Mouse (Mus musculus): ENCODE data around the gene Ubn2. TPM values are rescaled to one million over a fixed set of nuclear protein-coding genes. Genes with fewer than 3 reads are reported as not detected.
"Not testable (repeated sequence)": the region's sequence is repeated elsewhere in the genome, so short reads cannot be mapped to it uniquely, and the experiment has no call there.

The Ubn2 gene
- polyA plus RNA-seq, 1 experiment from 2014 or later: 12.7 TPM

DNA sequence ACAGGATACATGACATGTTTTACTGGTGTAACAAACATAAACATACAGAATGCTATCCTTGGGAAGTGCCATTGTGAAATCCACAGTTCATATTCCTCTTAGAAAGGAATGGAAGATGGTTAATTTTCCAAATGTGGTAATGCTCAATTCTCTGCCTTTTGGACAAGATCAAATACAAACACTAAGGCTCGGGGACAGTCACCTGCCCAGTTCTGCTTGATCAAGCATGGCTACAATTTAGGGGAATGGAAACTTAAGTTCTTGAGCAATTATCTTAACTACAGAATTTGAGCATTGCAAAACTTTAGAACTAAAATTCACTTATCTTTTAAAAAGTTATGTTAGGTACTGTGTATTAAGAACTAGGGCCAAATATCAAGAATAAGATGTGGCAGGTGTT, 102.0 kb downstream of the Ubn2 start:
- peak overlapping the region; percentile 98 for H3K4me3 ChIP-seq
- H3K36me3 ChIP-seq: peaks cover 7% of the 10 kb centered on the region; the same call in 1 of the 2 replicates
- peak overlapping the region; percentile 69 for H3K4me2 ChIP-seq
- 0 out of 2 replicates have a peak overlapping the region, but pooled peaks have one; percentile 95 for H3K27ac ChIP-seq
- no peak overlapping the region for H3K9ac ChIP-seq
- H3K4me1 ChIP-seq: peaks cover 14% of the 10 kb centered on the region; the same call in 1 of the 2 replicates
- no peak for ATAC-seq (ENCODE audit: borderline replicate concordance, extremely low read depth, low FRiP score, low TSS enrichment)
- H3K27me3 ChIP-seq: no peaks in the 10 kb centered on the region
- WGBS: 73% methylated on average over 1 of the region's 1 CpGs
- no peaks in the 10 kb centered on the region for H3K9me3 ChIP-seq

DNA sequence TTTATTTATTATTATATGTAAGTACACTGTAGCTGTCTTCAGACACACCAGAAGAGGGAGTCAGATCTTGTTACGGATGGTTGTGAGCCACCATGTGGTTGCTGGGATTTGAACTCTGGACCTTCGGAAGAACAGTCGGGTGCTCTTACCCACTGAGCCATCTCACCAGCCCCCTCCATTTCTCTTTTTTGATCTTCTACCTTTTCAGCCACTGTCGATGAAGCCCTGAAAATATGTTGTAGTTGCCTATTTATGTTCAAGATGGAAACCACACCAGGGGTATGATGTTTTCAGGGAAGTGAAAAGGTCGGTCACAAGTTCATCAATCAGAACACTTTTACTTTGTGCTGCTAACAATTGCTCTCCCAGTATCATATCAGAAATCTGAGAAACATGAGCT, 110.4 kb downstream of the Ubn2 start:
- not testable (repeated sequence) for ATAC-seq (ENCODE audit: borderline replicate concordance, extremely low read depth, low FRiP score, low TSS enrichment); H3K4me1 ChIP-seq; H3K4me3 ChIP-seq; H3K36me3 ChIP-seq; H3K9me3 ChIP-seq; H3K27me3 ChIP-seq; H3K27ac ChIP-seq; H3K4me2 ChIP-seq; H3K9ac ChIP-seq
- WGBS: 89% methylated on average over 5 of the region's 5 CpGs

DNA sequence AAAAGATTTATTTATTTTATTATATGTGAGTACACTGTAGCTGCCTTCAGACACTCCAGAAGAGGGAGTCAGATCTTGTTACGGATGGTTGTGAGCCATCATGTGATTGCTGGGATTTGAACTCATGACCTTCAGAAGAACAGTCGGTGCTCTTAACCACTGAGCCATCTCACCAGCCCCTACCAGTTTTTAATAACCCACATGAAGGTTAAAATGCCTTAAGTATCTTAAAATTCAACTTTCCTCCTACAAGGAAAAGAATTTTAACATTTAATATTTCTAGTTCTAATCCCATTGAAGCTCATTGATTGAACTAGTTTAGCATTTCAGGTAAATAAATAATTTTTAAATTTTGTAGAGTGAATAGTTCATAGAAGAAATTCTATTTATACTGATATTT, 113.3 kb downstream of the Ubn2 start:
- not testable (repeated sequence) for H3K4me1 ChIP-seq; H3K36me3 ChIP-seq; H3K9ac ChIP-seq; H3K27ac ChIP-seq; H3K4me3 ChIP-seq; H3K4me2 ChIP-seq; ATAC-seq (ENCODE audit: borderline replicate concordance, extremely low read depth, low FRiP score, low TSS enrichment); H3K27me3 ChIP-seq; H3K9me3 ChIP-seq
- WGBS: 81% methylated on average over 2 of the region's 2 CpGs

DNA sequence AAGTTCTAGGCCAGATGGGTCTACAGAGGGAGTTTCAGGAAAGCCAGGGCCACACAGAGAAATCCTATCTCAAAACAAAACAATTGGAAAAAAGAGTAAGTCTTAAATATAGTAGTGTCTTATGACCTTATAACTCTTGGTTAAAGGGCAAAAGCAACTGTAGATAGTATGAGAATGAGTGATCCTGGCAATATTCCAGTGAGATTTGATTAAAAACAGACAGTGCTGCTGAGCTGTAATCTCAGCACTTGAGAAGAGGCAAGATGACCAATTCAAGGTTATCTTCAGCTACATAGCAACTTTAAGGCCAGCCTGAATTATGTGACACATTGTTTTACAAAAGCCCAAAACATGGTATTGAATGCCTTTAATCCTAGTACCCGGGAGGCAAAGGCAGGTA, 114.0 kb downstream of the Ubn2 start:
- Histone ChIP-seq H3K36me3 (no peaks in the 10 kb centered on the region), H3K4me1 (peaks cover 7% of the 10 kb centered on the region), H3K4me3 (no peak overlapping the region), H3K4me2 (no peak overlapping the region), H3K9ac (no peak overlapping the region), H3K27ac (no peak overlapping the region), H3K9me3 (no peaks in the 10 kb centered on the region), H3K27me3 (no peaks in the 10 kb centered on the region)
- WGBS: 84% methylated on average over 1 of the region's 1 CpGs
- no peak for ATAC-seq (ENCODE audit: borderline replicate concordance, extremely low read depth, low FRiP score, low TSS enrichment)

DNA sequence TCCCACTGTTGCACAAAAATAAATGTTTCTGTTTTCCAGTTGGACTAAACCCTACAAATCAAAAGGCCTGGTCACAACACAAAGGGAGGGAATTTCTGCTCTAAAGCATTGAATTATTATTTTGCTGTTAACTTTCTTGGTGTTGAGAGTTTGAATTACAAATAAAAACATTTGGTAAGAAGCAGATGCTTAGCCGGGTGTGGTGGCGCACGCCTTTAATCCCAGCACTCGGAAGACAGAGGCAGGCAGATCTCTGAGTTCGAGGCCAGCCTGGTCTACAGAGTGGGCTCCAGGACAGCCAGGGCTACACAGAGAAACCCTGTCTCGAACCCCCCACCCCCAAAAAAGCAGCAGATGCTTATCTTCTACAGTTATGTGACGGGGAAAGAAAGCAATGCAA, 114.8 kb downstream of the Ubn2 start:
- H3K4me2 ChIP-seq; H3K36me3 ChIP-seq; H3K9ac ChIP-seq; H3K27ac ChIP-seq; ATAC-seq (ENCODE audit: borderline replicate concordance, extremely low read depth, low FRiP score, low TSS enrichment); H3K27me3 ChIP-seq; H3K4me1 ChIP-seq; H3K9me3 ChIP-seq; H3K4me3 ChIP-seq: not testable (repeated sequence)
- 93% methylated on average over 7 of the region's 7 CpGs for WGBS

DNA sequence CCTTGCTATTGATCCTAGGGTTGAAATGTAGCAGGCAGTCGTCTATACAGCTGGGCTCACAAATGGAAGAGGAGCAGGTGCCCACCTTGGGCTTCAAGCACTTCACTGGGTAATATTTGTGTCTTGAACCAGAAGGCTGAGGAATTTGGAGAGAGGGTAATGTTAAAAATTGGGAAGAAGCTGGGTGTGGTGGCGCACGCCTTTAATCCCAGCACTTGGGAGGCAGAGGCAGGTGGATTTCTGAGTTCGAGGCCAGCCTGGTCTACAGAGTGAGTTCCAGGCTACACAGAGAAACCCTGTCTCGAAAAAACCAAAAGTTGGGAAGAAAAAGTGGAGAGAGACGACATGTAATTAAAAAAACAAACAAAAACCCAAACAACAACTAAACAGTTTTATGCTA, 116.1 kb downstream of the Ubn2 start:
- peak overlapping the region; percentile 98; the same call in 1 of the 2 replicates for H3K27ac ChIP-seq
- not testable (repeated sequence) for ATAC-seq (ENCODE audit: borderline replicate concordance, extremely low read depth, low FRiP score, low TSS enrichment); H3K27me3 ChIP-seq; H3K9me3 ChIP-seq; H3K36me3 ChIP-seq
- peak overlapping the region; percentile 82 for H3K4me3 ChIP-seq
- peak overlapping the region; percentile 68 for H3K4me2 ChIP-seq
- peaks cover 17% of the 10 kb centered on the region for H3K4me1 ChIP-seq
- H3K9ac ChIP-seq: 0 out of 2 replicates have a peak overlapping the region, but pooled peaks have one; percentile 78
- 75% methylated on average over 6 of the region's 6 CpGs for whole genome bisulfite sequencing

DNA sequence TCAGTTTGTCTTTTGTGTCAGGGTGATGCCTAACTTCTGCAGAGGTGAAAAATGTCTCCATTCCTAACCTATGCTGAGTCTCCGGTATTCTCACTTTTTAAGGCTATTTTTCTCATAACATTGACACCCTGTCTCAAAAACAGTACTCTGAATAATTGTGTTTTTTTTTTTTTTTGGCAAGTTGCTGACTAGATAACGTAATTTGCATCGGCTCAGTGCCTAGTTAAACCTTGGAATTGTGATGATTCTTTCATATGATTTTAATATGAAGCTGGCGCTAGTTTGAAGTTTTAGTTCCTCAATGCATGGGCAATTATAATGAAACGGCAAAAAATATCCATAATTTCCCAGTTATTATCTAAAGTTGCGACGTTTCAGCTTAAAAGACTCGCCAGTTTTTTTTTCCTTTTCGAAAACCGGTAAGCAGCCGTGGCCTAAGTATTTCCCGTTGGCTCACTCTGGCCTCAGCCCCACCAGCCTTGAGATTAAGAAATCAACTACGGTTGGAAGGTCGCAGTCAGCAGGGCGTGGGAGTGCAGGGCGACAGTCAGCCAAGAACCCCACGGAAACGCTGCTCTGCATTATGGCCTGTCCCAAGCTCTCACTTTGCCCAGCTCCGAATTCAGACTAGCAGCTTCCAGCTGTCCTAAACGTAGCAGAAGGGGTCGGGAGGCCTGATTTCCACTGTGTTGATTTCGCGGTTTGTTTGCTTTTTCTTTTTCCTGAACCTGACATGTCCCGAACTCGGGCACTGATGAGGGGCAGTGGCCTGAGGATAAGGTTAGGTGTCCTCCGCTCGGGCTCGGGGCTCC, 116.7 kb downstream of the Ubn2 start:
- H3K9ac ChIP-seq: peak overlapping the region; percentile 78
- H3K27ac ChIP-seq: peak overlapping the region; percentile 98
- H3K4me3 ChIP-seq: peak overlapping the region; percentile 82
- WGBS: 4% methylated on average over 28 of the region's 28 CpGs
- peaks cover 3% of the 10 kb centered on the region; the same call in 1 of the 2 replicates for H3K36me3 ChIP-seq
- H3K4me1 ChIP-seq: peaks cover 18% of the 10 kb centered on the region
- H3K9me3 ChIP-seq: no peaks in the 10 kb centered on the region
- peak overlapping the region; percentile 68 for H3K4me2 ChIP-seq
- H3K27me3 ChIP-seq: no peaks in the 10 kb centered on the region
- peak; percentile 40 for ATAC-seq (ENCODE audit: borderline replicate concordance, extremely low read depth, low FRiP score, low TSS enrichment)

DNA sequence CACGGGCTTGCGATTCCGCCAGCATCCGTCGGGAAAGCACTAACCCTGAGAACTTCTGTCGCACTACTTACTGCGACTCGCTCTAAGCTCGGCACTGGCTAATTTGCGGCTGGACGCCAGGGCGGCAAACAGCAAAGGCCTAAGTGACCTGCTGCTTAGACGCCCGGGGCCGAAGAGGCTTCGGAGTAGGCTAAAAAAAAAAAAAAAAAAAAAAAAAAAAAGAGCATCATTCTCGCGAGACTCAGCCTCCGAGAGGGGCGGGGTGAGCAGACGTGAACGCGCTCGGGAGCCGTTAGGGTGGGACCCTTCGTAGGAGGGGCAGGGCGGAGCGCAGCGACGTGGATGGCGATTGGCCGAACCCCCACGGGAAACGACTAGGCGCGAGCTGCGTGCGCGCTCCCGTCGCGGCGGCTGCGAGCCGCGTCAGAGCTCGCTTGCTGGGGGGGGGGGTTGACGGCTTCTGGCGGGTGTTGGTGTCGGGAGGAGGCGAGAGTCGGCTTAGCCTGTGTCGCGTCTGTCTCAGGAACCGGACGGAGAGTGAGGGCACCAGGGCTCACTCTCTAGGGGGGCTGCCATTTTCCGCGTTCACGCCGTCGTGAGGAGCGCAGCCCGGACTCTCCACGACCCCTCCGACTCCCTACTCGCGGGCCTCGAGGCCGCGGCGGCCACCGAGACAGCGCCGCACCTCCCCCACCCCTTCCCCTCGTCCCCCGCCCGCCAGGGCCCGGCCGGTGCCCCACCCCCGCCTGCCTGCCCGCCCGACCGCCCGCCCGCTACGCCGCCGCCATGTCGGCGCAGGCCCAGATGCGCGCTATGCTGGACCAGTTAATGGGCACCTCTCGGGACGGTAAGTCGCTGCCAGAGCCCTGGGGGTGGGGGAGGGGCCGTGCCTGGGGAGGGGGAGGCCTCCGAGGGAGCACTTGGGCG, 117.6 kb downstream of the Ubn2 start, which contains the start of gene Luc7l2:
Gene Luc7l2, plus strand, starts transcription at position 273 of the 927 bp plus-strand sequence.
- peaks cover 8% of the 10 kb centered on the region; the same call in 1 of the 2 replicates for H3K36me3 ChIP-seq
- H3K27ac ChIP-seq: peak within 1 kb of the TSS; percentile 98
- peak; percentile 93 for ATAC-seq (ENCODE audit: borderline replicate concordance, extremely low read depth, low FRiP score, low TSS enrichment)
- WGBS: 0% methylated on average over 68 of the region's 98 CpGs
- peak within 1 kb of the TSS; percentile 82 for H3K4me3 ChIP-seq
- H3K27me3 ChIP-seq: no peaks in the 10 kb centered on the region
- no peaks in the 10 kb centered on the region for H3K9me3 ChIP-seq
- peak within 1 kb of the TSS; percentile 68 for H3K4me2 ChIP-seq
- H3K4me1 ChIP-seq: peaks cover 18% of the 10 kb centered on the region
- H3K9ac ChIP-seq: peak within 1 kb of the TSS; percentile 85

DNA sequence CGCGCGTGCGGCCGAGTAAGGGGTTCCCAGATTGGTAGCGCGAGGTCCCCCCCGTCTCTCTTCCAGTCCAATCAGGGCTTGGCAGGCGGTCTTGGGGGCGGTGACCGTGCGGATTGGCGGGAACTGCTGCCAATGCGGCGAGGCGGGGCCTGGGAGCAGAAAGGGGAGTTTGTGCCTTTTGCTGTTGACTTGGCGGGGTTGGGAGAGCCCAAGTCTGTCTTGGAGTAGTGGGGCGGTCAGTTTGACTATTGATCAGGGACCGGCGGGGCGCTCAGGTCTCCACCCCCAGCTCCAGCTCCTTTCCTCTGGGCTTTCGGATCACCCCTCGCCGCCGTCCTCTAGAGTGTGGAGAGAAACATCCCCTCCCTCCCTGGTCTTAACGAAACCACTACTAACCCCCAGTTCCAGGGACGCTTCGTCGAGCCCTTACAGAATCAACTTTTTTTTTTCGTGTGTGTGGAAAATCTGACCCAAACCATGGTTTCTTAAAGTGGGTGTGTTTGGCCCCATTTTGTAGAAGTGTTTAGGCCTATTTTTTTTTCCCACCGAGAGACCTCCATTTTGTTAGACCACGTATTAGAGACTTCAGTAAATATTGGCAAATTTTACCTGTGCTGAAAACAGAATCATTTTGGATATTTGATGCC, 118.4 kb downstream of the Ubn2 start:
- Histone ChIP-seq H3K4me1 (peaks cover 18% of the 10 kb centered on the region), H3K27ac (peak overlapping the region; percentile 98), H3K27me3 (no peaks in the 10 kb centered on the region), H3K36me3 (peaks cover 9% of the 10 kb centered on the region; the same call in 1 of the 2 replicates), H3K9ac (peak overlapping the region; percentile 85), H3K9me3 (no peaks in the 10 kb centered on the region), H3K4me2 (peak overlapping the region; percentile 50), H3K4me3 (peak overlapping the region; percentile 82)
- ATAC-seq (ENCODE audit: borderline replicate concordance, extremely low read depth, low FRiP score, low TSS enrichment): peak; percentile 96
- WGBS: under 1% methylated on average over 32 of the region's 32 CpGs

DNA sequence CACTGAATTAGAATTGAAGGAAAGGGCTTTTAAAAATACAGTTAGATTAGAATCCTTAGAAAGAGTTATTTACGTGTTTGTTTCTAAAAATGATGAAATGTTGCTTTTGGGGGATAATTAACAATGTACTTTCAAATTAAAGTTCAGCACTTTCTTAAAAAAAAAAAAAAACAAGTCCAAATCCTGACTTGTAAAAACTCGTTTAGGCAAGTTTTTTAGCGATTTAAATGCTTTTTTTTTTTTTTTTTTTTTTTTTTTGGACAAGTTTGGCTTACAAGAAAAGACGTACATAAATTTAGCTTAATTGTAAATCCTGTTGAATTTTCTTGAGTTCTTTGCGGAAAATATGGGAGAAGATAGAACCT, 118.9 kb downstream of the Ubn2 start:
- H3K36me3 ChIP-seq: peaks cover 9% of the 10 kb centered on the region; the same call in 1 of the 2 replicates
- H3K4me2 ChIP-seq: peak overlapping the region; percentile 50
- no peak overlapping the region for H3K27ac ChIP-seq
- WGBS: 11% methylated on average over 5 of the region's 5 CpGs
- peak overlapping the region; percentile 82 for H3K4me3 ChIP-seq
- no peak for ATAC-seq (ENCODE audit: borderline replicate concordance, extremely low read depth, low FRiP score, low TSS enrichment)
- peak overlapping the region; percentile 85; the same call in 1 of the 2 replicates for H3K9ac ChIP-seq
- H3K9me3 ChIP-seq: no peaks in the 10 kb centered on the region
- H3K27me3 ChIP-seq: no peaks in the 10 kb centered on the region
- peaks cover 18% of the 10 kb centered on the region for H3K4me1 ChIP-seq

Measured in lung, embryonic 15.5 days (tissue).